Mouse (Mus musculus): ENCODE measurements around the gene Ndufv3. TPM values are rescaled to one million over a fixed set of nuclear protein-coding genes. Genes with fewer than 3 reads are reported as not detected.
A peak's percentile ranks its signal among the peaks of the same experiment; 100 is the strongest.

Gene Ndufv3
- polyA plus RNA-seq, 1 experiment from 2014 or later: 215 TPM

DNA sequence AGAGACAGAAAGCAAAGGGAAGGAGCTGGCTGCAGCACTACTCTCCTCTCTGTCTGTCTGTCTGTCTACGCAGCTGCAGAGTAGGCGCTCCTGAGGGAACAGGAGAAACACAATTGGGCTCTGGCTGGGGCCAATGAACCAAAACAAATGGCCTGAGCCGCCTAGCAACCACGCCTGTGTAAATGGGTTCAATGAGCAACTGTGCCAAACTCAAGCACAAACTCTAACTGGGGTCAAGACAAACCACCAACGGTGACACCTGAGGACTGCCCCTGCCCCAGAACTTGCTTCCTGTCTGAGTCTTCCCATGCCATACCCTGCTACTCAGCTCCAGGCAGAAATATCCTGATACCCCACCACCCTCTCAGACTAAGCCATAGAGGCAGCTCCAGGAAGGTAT is 14.9 kb upstream of the Ndufv3 start:
- no peak overlapping the region for H3K27ac ChIP-seq (ENCODE audit: low read depth)
- no peak overlapping the region for H3K9ac ChIP-seq (replicated peaks)
- WGBS (ENCODE audit: insufficient replicate concordance): 82% methylated on average over 5 of the region's 5 CpGs
- H3K4me1 ChIP-seq (ENCODE audit: insufficient read depth): peaks cover 3% of the 10 kb centered on the region; the same call in 1 of the 2 replicates
- no peaks in the 10 kb centered on the region for H3K9me3 ChIP-seq (ENCODE audit: low read length)
- ATAC-seq (no peak), DNase-seq (no peak)
- H3K4me2 ChIP-seq (ENCODE audit: low read depth, low read length): no peak overlapping the region
- H3K27me3 ChIP-seq (ENCODE audit: insufficient read depth, low read length): no peaks in the 10 kb centered on the region
- no peak overlapping the region for H3K4me3 ChIP-seq (ENCODE audit: low read depth, low read length)
- H3K36me3 ChIP-seq (replicated peaks; ENCODE audit: insufficient read depth, low read length): peaks cover 50% of the 10 kb centered on the region
- TF ChIP-seq CTCF (IDR thresholded peaks at IDR 0.05; ENCODE audit: low read depth): no peak
- TF ChIP-seq EP300 (IDR thresholded peaks at IDR 0.05; ENCODE audit: low read depth): no peak

GRCm38 (mm10) chr17:31506282-31506681 is 13.6 kb upstream of the Ndufv3 start:
- peaks cover 40% of the 10 kb centered on the region for H3K36me3 ChIP-seq (replicated peaks; ENCODE audit: insufficient read depth, low read length)
- H3K9me3 ChIP-seq (ENCODE audit: low read length): no peaks in the 10 kb centered on the region
- DNase-seq (no peak), ATAC-seq (no peak)
- H3K27ac ChIP-seq (ENCODE audit: low read depth): no peak overlapping the region
- peaks cover 6% of the 10 kb centered on the region for H3K4me1 ChIP-seq (ENCODE audit: insufficient read depth)
- H3K9ac ChIP-seq (replicated peaks): no peak overlapping the region
- TF ChIP-seq EP300 (IDR thresholded peaks at IDR 0.05; ENCODE audit: low read depth): no peak
- no peak for TF ChIP-seq CTCF (IDR thresholded peaks at IDR 0.05; ENCODE audit: low read depth)
- no peak overlapping the region for H3K4me2 ChIP-seq (ENCODE audit: low read depth, low read length)
- no peak overlapping the region for H3K4me3 ChIP-seq (ENCODE audit: low read depth, low read length)
- H3K27me3 ChIP-seq (ENCODE audit: insufficient read depth, low read length): no peaks in the 10 kb centered on the region
- WGBS (ENCODE audit: insufficient replicate concordance): 70% methylated on average over 7 of the region's 7 CpGs

- Histone ChIP-seq H3K4me1 (ENCODE audit: insufficient read depth) (peaks cover 18% of the 10 kb centered on the region), H3K9ac (replicated peaks) (no peak overlapping the region), H3K4me2 (ENCODE audit: low read depth, low read length) (peak overlapping the region; percentile 97; the same call in 1 of the 2 replicates), H3K27me3 (ENCODE audit: insufficient read depth, low read length) (no peaks in the 10 kb centered on the region), H3K4me3 (ENCODE audit: low read depth, low read length) (peak overlapping the region; percentile 92), H3K9me3 (ENCODE audit: low read length) (no peaks in the 10 kb centered on the region), H3K27ac (ENCODE audit: low read depth) (no peak overlapping the region), H3K36me3 (replicated peaks; ENCODE audit: insufficient read depth, low read length) (peaks cover 17% of the 10 kb centered on the region)
- no peak for DNase-seq
- ATAC-seq: no peak
- 83% methylated on average over 6 of the region's 6 CpGs for WGBS (ENCODE audit: insufficient replicate concordance)
- TF ChIP-seq CTCF (IDR thresholded peaks at IDR 0.05; ENCODE audit: low read depth) (peak; percentile 43), EP300 (IDR thresholded peaks at IDR 0.05; ENCODE audit: low read depth) (no peak)
Measured at GRCm38 (mm10) chr17:31510944-31511343, 9.0 kb upstream of the Ndufv3 start.

- Histone ChIP-seq H3K36me3 (replicated peaks; ENCODE audit: insufficient read depth, low read length) (peaks cover 17% of the 10 kb centered on the region), H3K4me1 (ENCODE audit: insufficient read depth) (peaks cover 14% of the 10 kb centered on the region), H3K9me3 (ENCODE audit: low read length) (no peaks in the 10 kb centered on the region), H3K4me3 (ENCODE audit: low read depth, low read length) (peak overlapping the region; percentile 92), H3K4me2 (ENCODE audit: low read depth, low read length) (peak overlapping the region; percentile 97), H3K9ac (replicated peaks) (peak overlapping the region; percentile 92), H3K27ac (ENCODE audit: low read depth) (peak overlapping the region; percentile 85), H3K27me3 (ENCODE audit: insufficient read depth, low read length) (no peaks in the 10 kb centered on the region)
- peak; percentile 92 for DNase-seq
- ATAC-seq: peak; percentile 99
- TF ChIP-seq CTCF (IDR thresholded peaks at IDR 0.05; ENCODE audit: low read depth) (no peak), EP300 (IDR thresholded peaks at IDR 0.05; ENCODE audit: low read depth) (no peak)
- WGBS (ENCODE audit: insufficient replicate concordance): under 1% methylated on average over 55 of the region's 56 CpGs
Measured at GRCm38 (mm10) chr17:31511792-31512495, 8.0 kb upstream of the Ndufv3 start.

- H3K27me3 ChIP-seq (ENCODE audit: insufficient read depth, low read length): no peaks in the 10 kb centered on the region
- H3K4me3 ChIP-seq (ENCODE audit: low read depth, low read length): peak overlapping the region; percentile 92
- peak overlapping the region; percentile 97 for H3K4me2 ChIP-seq (ENCODE audit: low read depth, low read length)
- peak overlapping the region; percentile 92; the same call in 1 of the 2 replicates for H3K9ac ChIP-seq (replicated peaks)
- H3K27ac ChIP-seq (ENCODE audit: low read depth): no peak overlapping the region
- peaks cover 16% of the 10 kb centered on the region for H3K36me3 ChIP-seq (replicated peaks; ENCODE audit: insufficient read depth, low read length)
- TF ChIP-seq EP300 (IDR thresholded peaks at IDR 0.05; ENCODE audit: low read depth) (no peak), CTCF (IDR thresholded peaks at IDR 0.05; ENCODE audit: low read depth) (no peak)
- peak; percentile 9; the same call in 1 of the 2 replicates for ATAC-seq
- no peaks in the 10 kb centered on the region for H3K9me3 ChIP-seq (ENCODE audit: low read length)
- WGBS (ENCODE audit: insufficient replicate concordance): 18% methylated on average over 6 of the region's 6 CpGs
- peaks cover 14% of the 10 kb centered on the region for H3K4me1 ChIP-seq (ENCODE audit: insufficient read depth)
- no peak for DNase-seq
Measured at GRCm38 (mm10) chr17:31512593-31512992, 7.3 kb upstream of the Ndufv3 start.

DNA sequence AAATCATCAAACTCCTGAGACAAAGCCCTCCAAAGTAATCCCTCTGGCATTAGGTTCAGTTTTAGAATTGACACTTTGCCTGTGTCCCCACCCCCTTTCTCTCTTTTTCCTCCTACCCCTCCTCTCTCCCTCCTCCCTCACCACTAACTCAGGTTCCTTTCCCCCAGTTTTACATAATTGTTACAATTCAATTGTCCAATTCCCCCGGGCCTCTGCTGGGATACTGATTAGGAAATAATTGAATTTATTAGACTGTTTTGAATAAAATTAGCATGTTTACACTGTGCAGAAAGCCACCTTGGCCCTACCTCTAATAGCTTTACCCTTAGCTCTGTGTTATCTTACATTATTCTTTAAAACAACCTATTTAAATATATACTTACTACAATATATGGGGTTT is 5.2 kb upstream of the Ndufv3 start:
- H3K9me3 ChIP-seq (ENCODE audit: low read length): no peaks in the 10 kb centered on the region
- 56% methylated on average over 1 of the region's 1 CpGs for WGBS (ENCODE audit: insufficient replicate concordance)
- no peak for DNase-seq
- peaks cover 14% of the 10 kb centered on the region for H3K4me1 ChIP-seq (ENCODE audit: insufficient read depth)
- H3K27ac ChIP-seq (ENCODE audit: low read depth): no peak overlapping the region
- peaks cover 3% of the 10 kb centered on the region for H3K36me3 ChIP-seq (replicated peaks; ENCODE audit: insufficient read depth, low read length)
- no peaks in the 10 kb centered on the region for H3K27me3 ChIP-seq (ENCODE audit: insufficient read depth, low read length)
- no peak overlapping the region for H3K9ac ChIP-seq (replicated peaks)
- no peak overlapping the region for H3K4me2 ChIP-seq (ENCODE audit: low read depth, low read length)
- ATAC-seq: no peak
- TF ChIP-seq EP300 (IDR thresholded peaks at IDR 0.05; ENCODE audit: low read depth): no peak
- H3K4me3 ChIP-seq (ENCODE audit: low read depth, low read length): no peak overlapping the region
